Mouse (Mus musculus) lung, postnatal 0 days (tissue): ENCODE measurements around the gene Dnajb2. TPM values are rescaled to one million over a fixed set of nuclear protein-coding genes. Genes with fewer than 3 reads are reported as not detected.
"Not testable (repeated sequence)": the region's sequence is repeated elsewhere in the genome, so short reads cannot be mapped to it uniquely, and the experiment has no call there.

ENCODE experiments used
- ATAC-seq: fragments of 200-750 bp; cut with Nextera tagmentation; 2 replicates; pipeline ENCODE4 v1.8.0; 2017; ENCODE audit warnings: moderate library complexity
- DNase-seq: peaks from one replicate; pipeline ENCODE4 v3.0.0-alpha.2; 2016; ENCODE audit warnings: low spot score
- H3K27ac ChIP-seq: fragments of 300-500 bp; sonication (generic); 2 replicates; pipeline ENCODE4 v1.5.1; 2014; ENCODE audit warnings: antibody characterized with exemption, mild to moderate bottlenecking, low read length, mixed read lengths
- H3K27me3 ChIP-seq: fragments of 300-500 bp; sonication (generic); replicated peaks from 2 replicates; pipeline ENCODE4 v1.6.1; 2014; ENCODE audit warnings: low read length, mixed read lengths; ENCODE audit not compliant: insufficient read depth
- H3K36me3 ChIP-seq: fragments of 300-500 bp; sonication (generic); 2 replicates; pipeline ENCODE4 v1.6.1; 2014; ENCODE audit warnings: low read length, mixed read lengths; ENCODE audit not compliant: insufficient read depth
- H3K4me1 ChIP-seq: fragments of 300-500 bp; sonication (generic); 2 replicates; pipeline ENCODE4 v1.6.1; 2014; ENCODE audit warnings: antibody characterized with exemption, low read depth, low read length, mixed read lengths; ENCODE audit not compliant: insufficient read depth
- H3K4me2 ChIP-seq: fragments of 300-500 bp; sonication (generic); replicated peaks from 2 replicates; pipeline ENCODE4 v1.6.1; 2014; ENCODE audit warnings: low read depth, mild to moderate bottlenecking, low read length, moderate library complexity, mixed read lengths
- H3K4me3 ChIP-seq: fragments of 300-500 bp; sonication (generic); 2 replicates; pipeline ENCODE4 v1.5.1; 2014; ENCODE audit warnings: low read depth, low read length
- H3K9ac ChIP-seq: fragments of 300-500 bp; sonication (generic); replicated peaks from 2 replicates; pipeline ENCODE4 v1.6.1; 2014; ENCODE audit warnings: low read depth, mild to moderate bottlenecking
- H3K9me3 ChIP-seq: fragments of 300-500 bp; sonication (generic); 2 replicates; pipeline ENCODE4 v1.6.1; 2016; ENCODE audit warnings: low read length, mixed read lengths
- CTCF ChIP-seq: IDR thresholded peaks from 2 replicates; pipeline ENCODE4 v1.5.1; 2016; ENCODE audit warnings: antibody characterized with exemption, mild to moderate bottlenecking
- EP300 ChIP-seq: IDR thresholded peaks from 2 replicates; pipeline ENCODE4 v1.6.1; 2016; ENCODE audit warnings: antibody characterized with exemption, mild to moderate bottlenecking, control low read depth
- WGBS: fragments of 180-500 bp; shearing (Covaris S2); extraction: QIAGEN DNeasy Blood & Tissue Kit; methylation state at CpG from one replicate; pipeline ENCODE4 v1.1.7; 2014; 5-methylcytosine and 5-hydroxymethylcytosine counted together
- polyA plus RNA-seq: library from polyadenylated mRNA; unstranded; fragments of >200 nt; fragmentation: Nextera tagmentation; extraction: Ambion mirVana; gene quantifications from 2 replicates; pipeline ENCODE4 v1.2.1, GENCODE M21; 2015

Gene Dnajb2
- polyA plus RNA-seq, 1 experiment from 2014 or later, result 40.1 TPM

DNA sequence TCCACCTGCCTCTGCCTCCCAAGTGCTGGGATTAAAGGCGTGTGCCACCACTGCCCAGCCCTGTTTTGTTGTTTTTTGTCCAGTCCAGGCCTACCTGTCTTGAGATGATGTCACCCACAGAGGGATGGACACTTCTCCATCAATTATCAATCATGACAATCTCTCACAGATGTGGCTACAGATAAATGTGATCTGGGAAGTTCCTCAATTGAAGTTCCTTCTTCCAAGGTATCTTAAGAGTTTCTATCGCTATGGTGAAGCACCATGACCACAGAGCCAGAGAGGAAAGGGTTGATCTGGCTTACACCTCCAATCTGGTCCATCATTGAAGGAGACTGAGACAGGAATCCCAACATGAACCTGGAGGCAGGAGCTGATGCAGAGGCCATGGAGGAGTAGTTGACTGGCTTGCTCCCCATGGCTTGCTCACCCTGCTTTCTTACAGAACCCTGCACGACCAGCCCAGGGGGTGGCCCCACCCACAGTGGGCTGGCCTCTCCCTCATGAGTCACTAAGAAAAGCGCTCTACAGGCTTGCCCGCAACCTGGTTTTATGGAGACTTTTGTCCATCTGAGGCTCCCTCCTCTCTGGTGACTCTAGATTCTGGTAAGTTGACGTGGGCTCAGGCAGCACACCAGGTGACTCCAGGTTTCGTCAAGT lies 5.7 kb upstream of the Dnajb2 start:
- no peak overlapping the region for H3K27ac ChIP-seq
- no peak for TF ChIP-seq CTCF
- TF ChIP-seq EP300, result no peak
- no peaks in the 10 kb centered on the region for H3K27me3 ChIP-seq
- H3K9me3 ChIP-seq, result no peaks in the 10 kb centered on the region
- 58% methylated on average over 7 of the region's 7 CpGs for WGBS
- H3K9ac ChIP-seq, result no peak overlapping the region
- no peak for DNase-seq
- no peak for ATAC-seq
- no peak overlapping the region for H3K4me2 ChIP-seq
- no peak overlapping the region for H3K4me3 ChIP-seq
- H3K36me3 ChIP-seq, result no peaks in the 10 kb centered on the region
- no peaks in the 10 kb centered on the region for H3K4me1 ChIP-seq

DNA sequence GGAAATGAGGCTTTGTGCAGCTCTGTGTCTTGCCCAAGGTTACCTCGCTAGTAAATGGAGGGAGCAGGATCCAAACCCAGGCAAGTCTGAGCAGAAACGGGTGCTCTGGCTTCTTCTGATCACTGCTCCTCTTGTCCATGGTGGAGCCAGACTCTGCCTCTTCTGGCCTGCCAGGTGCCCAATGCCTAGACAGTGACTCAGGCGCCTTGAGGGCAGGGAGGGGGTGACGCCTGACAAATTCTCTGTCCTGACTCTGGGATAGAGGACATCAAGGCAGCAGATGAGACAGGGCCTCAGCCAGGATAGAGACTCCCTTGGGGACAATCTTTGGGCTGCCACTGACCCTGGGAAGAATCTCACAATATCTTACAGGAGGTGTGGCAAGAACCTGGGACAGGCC lies 5.0 kb upstream of the Dnajb2 start:
- ATAC-seq, result no peak

DNA sequence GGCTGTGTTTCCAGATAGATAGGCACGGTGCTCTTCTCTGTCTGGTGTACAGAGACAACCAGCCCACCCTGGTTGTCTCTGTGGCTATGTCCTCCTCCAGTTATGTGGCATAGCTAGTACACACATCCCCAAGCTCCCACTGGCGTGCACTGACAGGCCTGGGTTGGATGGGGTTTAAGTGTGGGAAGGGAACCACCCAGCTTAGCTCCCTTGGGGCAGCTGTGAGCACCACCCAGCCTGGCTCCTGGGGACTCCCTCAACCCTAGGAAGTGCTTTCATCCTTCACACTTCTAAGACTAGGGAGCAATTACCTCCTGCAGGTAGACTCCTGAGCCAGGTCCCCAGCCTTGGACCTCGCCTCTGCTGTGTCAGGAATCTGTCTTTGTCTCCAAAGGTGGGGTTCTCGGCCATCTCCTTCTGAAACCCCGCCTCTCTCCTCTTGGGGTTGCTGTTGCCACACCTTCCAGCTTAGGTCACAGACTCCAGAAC lies 4.5 kb upstream of the Dnajb2 start, which contains the start of gene A630095N17Rik:
TSS of gene A630095N17Rik (minus strand) at position 439 of the 489 bp plus-strand sequence.
- Histone ChIP-seq H3K9ac (no peak within 1 kb of the TSS), H3K4me3 (no peak within 1 kb of the TSS), H3K27ac (no peak within 1 kb of the TSS), H3K9me3 (no peaks in the 10 kb centered on the region), H3K4me1 (no peaks in the 10 kb centered on the region), H3K27me3 (no peaks in the 10 kb centered on the region), H3K36me3 (no peaks in the 10 kb centered on the region), H3K4me2 (no peak within 1 kb of the TSS)
- no peak for DNase-seq
- 68% methylated on average over 5 of the region's 5 CpGs for WGBS
- TF ChIP-seq CTCF (no peak), EP300 (no peak)
- no peak for ATAC-seq

More for the DNA sequence above, 5.0 kb upstream of the Dnajb2 start:
- Histone ChIP-seq H3K9ac (no peak overlapping the region), H3K4me1 (no peaks in the 10 kb centered on the region), H3K27ac (no peak overlapping the region), H3K4me3 (no peak overlapping the region), H3K27me3 (no peaks in the 10 kb centered on the region), H3K36me3 (no peaks in the 10 kb centered on the region), H3K9me3 (no peaks in the 10 kb centered on the region), H3K4me2 (no peak overlapping the region)
- no peak for TF ChIP-seq CTCF
- TF ChIP-seq EP300, result no peak
- WGBS, result 57% methylated on average over 4 of the region's 4 CpGs
- no peak for DNase-seq

DNA sequence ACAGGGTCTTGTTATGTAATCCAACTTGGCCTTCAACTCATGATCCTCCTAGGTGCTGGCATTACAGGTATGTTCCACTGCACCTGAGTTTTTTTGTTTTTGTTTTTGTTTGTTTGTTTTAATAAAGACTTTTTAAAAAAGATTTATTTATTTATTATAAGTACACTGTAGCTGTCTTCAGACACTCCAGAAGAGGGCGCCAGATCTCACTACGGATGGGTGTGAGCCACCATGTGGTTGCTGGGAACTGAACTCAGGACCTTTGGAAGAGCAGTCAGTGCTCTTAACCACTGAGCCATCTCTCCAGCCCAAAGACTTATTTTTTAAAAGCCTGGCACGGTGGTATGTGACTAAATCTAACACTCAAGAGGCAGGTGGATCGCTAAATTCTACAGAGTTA lies 3.7 kb upstream of the Dnajb2 start:
- not testable (repeated sequence) for H3K27ac ChIP-seq, H3K9ac ChIP-seq, H3K9me3 ChIP-seq, H3K4me1 ChIP-seq, H3K4me3 ChIP-seq, ATAC-seq, H3K27me3 ChIP-seq, H3K4me2 ChIP-seq, DNase-seq, H3K36me3 ChIP-seq
- WGBS, result 62% methylated on average over 4 of the region's 4 CpGs

DNA sequence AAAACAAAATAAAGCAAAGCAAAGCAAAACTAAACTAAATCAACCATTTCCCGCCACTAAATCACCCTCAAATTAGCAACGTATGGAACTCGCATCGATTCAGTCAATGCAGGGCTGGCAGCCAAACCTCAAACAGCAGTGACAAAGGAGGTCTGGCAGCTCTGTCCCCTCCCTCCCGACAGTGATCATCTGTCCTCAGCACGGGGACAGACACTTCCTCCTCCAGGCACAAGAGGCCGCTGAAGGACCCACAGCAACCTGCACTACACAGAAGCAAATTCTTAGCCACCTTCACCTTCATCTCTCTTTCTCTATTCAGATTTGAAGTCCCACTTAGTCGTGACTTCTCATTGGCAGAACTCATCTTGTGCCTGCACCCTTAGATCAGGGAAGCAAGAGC lies 1.6 kb upstream of the Dnajb2 start:
- ATAC-seq (peak; percentile 24; the same call in 1 of the 2 replicates), DNase-seq (peak; percentile 84)
- no peak overlapping the region for H3K9ac ChIP-seq
- no peaks in the 10 kb centered on the region for H3K27me3 ChIP-seq
- 0% methylated on average over 8 of the region's 8 CpGs for WGBS
- TF ChIP-seq CTCF, result peak; percentile 83
- no peak for TF ChIP-seq EP300
- H3K4me2 ChIP-seq, result no peak overlapping the region
- H3K36me3 ChIP-seq, result no peaks in the 10 kb centered on the region
- H3K9me3 ChIP-seq, result no peaks in the 10 kb centered on the region
- H3K4me1 ChIP-seq, result peaks cover 6% of the 10 kb centered on the region; the same call in 1 of the 2 replicates
- no peak overlapping the region for H3K4me3 ChIP-seq
- no peak overlapping the region for H3K27ac ChIP-seq

DNA sequence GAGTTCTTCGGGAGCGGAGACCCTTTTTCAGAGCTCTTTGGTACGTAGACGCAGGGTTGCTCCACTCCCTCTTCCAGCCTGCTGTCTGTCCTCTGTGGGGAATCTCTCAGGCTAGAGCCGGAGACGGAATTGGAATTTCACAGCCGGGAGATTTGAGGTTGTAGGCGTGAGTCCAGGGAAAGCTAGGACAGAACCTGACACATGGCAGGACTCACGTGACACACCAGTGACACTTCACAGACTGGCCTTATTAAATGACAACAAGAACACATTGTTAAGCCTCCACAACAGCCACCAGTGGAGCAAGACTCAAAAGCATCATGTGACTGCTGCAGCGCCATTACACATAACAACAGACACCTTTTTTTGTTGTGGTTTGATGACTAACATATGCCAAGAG lies 3.4 kb downstream of the Dnajb2 start:
- no peaks in the 10 kb centered on the region for H3K27me3 ChIP-seq
- no peak overlapping the region for H3K27ac ChIP-seq
- no peak overlapping the region for H3K4me2 ChIP-seq
- H3K4me1 ChIP-seq, result peaks cover 6% of the 10 kb centered on the region; the same call in 1 of the 2 replicates
- ATAC-seq (no peak), DNase-seq (peak; percentile 48)
- no peaks in the 10 kb centered on the region for H3K9me3 ChIP-seq
- no peaks in the 10 kb centered on the region for H3K36me3 ChIP-seq
- TF ChIP-seq EP300, result no peak
- no peak for TF ChIP-seq CTCF
- WGBS, result 83% methylated on average over 10 of the region's 10 CpGs
- no peak overlapping the region for H3K9ac ChIP-seq
- H3K4me3 ChIP-seq, result no peak overlapping the region
